Mouse (Mus musculus): Measurements from ENCODE around the gene Zfp185.

Gene Zfp185

DNA sequence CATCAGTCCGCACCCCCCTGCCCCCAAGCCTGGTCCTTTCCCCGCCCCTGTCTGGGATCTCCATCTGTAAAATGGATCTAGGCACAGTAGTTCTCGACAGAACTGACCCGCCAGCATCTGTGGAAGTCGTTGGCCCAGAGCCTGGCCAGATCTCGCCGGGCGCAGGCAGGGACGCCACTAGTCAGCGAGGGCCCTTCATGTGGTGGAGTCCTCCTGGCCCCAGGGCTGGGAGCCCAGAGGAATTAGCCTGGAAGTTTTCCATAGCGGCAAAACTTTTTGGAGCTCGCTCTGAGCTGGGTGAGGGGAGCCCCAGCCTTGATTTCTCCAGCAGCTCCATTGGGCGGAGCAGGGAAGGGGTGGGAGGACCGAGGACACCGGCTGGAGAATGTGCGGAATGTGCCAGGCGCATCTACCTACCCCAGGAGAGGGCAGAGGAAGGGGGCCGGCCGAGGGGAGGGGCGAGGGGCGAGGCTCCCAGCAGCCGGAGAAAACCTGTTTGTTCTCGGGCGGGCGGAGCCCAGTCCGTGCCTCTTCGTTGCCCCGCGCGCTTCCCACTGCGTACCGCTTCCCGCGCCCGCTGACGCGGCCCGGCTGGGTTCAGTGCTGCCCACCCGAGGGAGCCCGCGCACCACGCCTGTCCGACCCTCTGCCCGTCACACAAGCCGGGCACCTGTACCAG is at the start of gene Zfp185:
Gene Zfp185, plus strand, starts transcription at position 499 of the 679 bp plus-strand sequence.
- DNase-seq (ENCODE audit: low spot score in 2 of 2): peak; percentile 26 to 36

DNA sequence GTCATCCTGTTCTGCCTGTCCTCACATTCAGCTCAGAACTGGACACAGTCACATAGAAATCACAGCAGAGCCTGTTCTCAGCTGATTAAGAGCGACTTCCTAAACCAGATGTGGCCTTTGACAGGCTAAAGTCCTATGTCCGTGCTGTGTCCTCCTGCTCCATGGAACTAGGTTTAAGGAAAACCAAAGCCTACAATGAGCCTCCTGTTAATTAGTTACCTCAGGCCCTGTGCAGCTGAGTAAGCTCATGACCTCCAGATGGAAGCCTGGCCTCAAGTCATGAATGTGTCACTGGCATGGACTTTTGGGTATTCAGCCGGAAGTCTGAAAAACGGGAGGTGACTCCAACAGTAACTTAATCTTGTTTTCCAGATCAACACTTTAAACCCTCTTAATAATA is 33.7 kb upstream of the Zfp185 start:
- DNase-seq (ENCODE audit: low spot score in 2 of 2): no peak

DNA sequence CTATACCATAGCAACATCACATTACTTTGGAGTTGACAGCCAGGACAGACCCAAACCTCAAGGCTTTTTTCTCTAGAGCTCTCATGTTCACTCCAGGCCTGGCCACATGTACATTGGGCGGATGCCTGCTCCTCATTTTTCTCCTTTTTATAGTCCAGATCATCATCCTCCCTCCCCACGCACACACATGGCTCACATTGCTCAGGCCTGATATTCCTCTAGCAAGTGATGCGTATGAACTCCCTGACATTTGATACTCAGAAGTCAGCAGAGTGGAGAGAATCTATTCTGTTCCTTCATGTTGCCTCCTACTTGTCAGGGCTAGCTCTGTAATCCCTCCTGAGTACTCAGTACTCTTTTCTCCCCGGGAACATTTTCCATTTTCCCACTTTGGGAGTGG is 30.7 kb upstream of the Zfp185 start:
- no peak for DNase-seq (ENCODE audit: low spot score in 2 of 2)

DNA sequence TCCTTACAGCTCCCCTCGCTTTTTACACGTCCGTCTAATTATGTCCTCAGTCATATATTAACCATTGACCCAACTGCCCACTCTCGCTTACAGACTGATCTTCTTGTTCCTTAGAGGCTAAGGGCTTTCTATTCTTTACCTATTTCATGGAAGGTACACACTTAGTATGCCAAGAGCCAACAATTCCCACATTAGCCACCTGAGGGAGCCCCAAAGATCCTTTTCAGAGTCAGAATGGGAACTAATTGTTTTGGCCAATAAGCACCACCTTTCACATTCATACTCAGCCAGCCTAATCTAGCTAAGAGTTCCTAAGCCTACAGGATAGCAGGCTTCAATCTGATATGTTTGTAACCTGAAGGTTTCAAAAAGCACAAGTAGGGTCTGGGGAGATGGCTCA is 26.7 kb upstream of the Zfp185 start:
- DNase-seq (ENCODE audit: low spot score in 2 of 2): no peak

DNA sequence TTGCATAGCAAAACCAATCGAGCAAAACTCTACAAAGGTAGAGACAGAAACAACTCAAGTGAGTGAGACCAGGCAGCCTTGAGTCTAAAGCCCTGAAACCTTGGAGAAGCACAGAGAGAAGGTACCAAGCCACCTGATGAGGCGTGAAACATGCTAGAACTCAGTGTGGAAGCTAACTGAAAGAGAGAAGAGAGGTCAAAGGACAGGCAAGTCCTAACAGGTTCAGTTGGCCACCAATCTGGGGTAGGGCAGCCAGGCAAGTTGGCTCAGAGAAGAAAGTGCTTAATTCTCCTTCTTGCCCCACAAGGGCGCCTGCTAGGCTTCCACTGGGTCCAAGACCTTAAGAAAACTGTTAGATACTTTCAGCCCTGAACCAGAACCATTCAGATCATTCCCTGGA is 25.6 kb upstream of the Zfp185 start:
- no peak for DNase-seq (ENCODE audit: low spot score in 2 of 2)

DNA sequence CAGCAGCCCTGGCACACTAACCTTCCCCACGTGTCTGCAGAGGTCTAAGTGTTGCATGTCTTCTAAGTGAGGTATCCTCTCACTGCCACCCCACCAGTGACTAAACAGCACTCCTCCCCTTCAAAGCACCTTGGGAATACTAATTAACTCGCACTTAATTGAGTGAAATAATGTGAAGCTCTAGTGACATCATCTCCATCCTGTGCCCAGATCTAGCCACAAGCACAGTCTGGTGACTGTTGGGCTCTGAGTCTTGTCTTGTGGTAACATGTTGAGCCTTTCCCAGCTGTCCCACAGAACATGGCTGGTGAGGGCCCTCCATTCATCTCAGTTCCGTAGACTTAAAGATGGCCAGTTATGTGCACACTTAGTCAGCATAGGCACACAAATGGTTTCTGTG is 24.4 kb upstream of the Zfp185 start:
- no peak for DNase-seq (ENCODE audit: low spot score in 2 of 2)

DNA sequence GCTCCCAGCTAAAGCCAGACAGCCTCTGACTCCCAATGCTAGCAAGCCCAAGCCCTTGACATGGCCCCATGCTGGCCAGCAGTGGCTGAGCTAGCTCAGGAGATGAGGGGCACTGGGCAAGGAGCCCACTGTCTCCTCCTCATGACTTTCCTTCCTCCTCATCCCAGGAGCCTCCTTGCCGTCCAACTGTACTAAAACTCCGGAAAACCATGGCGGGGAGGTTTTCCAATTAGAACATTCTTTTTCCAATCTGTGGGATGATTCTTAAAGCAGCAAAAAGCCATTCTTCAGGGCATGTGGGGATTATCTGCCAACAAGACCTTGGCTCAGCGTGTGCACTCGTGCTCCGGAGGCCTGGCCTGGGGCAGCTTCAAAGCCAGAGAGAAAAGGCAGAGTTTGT is 4.3 kb upstream of the Zfp185 start:
- DNase-seq (ENCODE audit: low spot score in 2 of 2): no peak

DNA sequence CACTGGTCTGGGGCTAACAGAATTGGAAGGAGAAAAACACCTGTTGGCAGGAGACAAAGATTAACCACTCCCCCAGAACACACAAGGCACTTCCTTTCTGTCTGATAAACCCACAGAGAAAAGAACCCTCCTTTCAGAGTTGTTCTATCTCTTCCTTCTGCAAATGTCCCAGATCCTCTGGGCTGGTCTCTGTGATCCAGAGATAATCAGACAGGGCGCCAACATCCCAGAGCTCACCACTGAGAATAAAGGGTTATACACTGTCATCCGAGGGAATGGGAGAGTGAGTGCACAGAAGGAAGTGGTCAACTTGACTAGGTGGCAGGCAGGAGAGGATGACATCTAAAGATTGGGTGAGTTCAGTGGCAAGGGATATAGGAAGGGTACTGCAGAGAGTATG is 1.5 kb upstream of the Zfp185 start:
- no peak for DNase-seq (ENCODE audit: low spot score in 2 of 2)

DNA sequence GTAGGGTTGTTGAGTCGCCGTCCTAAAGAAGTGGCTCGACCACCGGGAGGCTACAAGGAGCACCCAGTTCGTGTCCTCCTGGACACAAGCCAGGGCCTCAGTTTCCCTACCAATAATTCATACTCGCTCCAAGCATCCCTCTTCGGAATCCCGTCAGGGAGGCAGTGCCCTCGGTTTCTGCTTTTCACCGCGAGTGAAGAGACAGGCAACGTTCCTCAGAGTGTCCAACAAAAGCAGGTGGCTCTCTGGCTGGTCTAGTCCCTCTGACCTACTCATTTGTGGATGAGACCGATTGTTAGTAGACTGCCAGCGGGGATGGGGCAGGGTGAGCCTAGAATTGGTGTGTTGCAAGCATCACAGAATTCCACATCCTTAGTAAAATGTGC is 374 bp downstream of the Zfp185 start:
- no peak for DNase-seq (ENCODE audit: low spot score in 2 of 2)

DNA sequence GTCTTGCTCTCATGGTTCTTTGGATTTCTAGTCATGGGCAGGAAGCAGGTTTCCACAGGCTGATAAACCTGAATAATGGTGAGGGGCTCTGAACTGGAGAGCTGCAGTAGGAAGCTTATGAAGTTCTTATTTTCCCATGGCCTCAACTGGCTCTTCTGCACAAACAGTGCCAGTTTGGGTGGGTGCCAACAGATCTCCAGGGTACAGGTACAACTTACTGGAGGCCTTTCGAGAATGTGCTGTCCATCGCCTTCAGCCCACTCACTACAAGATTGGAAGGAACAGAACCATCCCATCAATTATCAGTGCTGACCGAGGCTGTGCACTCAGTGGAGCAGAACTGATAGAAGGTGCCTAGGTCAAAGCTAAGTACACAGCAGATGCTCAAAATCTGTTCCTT is 1.3 kb downstream of the Zfp185 start:
- DNase-seq (ENCODE audit: low spot score in 2 of 2): no peak

DNA sequence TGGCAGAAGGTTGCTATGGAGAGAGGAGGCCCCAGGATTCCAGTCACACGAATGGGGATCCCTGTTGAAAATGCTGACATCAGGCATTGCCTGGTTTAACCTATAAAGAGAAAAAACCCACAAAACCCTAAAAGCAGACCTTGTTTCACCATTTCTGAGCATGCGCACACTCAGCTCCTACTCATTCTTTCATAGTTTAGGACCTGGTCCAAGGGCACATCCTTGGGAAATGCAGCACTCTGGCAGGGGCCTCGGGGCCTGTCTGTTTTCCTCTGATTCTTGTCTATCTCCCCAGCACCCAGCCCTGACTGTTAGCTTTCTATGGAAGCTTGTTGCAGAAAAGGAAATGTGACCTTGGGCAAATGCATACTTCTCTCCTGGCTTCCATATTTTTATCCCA is 3.4 kb downstream of the Zfp185 start:
- DNase-seq (ENCODE audit: low spot score in 2 of 2): no peak

DNA sequence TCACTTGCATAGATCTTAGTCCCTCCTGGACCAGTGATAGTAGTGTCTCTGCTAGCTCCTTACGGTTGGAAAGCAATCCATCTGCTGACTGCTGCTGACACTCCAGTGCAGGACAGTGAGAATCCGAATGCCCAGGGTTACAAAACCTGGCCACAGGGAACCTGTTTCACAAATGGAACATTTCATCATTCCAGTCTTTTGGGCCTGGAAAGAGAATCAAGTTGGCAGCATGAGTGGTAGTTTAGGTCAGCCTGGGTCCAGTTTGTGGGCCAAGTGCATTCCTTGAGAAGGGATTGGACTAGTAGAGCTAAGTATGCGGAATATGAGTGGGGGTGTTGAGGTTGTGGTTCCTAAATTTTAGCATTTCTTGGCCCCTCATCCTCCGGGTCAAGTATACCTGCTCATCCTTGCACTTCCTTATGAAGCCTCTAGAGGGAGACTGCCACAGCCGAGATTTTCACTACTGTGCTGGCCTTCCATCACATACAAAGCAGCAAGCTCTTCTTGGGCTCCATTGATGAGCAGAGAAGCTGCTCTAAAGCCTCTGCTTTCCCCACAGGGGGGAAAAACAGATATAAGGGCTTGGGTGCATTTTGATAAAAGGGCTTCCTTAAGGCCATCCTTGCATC is 5.3 kb downstream of the Zfp185 start:
- DNase-seq (ENCODE audit: low spot score in 2 of 2): peak in 1 of 2 experiments; percentile 3

DNA sequence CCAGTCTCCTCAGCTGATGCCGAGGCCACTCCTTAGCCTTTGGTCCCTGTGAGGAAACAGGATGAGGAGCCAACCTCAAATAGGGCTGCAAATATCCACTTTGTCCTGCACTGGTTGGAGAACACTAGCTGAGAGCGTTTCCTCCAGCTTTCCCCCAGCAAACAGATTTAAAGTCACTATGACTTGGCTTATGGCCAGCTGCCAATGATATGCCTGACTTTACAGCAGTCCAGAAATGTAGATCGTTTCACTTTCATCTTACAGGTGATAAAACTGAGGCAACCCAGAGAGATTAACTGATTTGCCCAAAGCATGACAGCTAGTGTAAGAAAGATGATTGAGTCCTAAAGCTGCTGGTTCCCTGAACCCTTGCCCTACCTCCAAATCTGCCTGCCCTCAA is 8.4 kb downstream of the Zfp185 start:
- DNase-seq (ENCODE audit: low spot score in 2 of 2): no peak

DNA sequence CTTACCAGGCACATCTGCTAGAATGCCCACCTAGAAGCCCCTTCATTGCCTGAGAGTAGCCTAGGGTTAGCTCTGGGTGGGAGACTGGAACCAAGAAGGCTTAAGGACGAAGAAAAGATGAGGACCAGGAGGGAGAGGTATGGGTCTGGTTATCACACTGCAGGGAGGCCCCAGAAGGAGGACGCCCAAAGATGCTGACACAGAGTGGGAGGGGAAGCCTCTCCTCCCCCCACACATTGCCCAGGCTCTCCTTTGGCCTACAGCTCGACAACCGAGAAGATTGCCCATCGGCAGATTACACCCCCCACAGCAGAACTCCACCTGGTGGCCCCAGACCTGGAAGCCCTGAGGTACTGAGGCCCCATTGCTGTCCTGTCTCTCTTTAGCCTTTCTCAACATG is 16.0 kb downstream of the Zfp185 start:
- DNase-seq (ENCODE audit: low spot score in 2 of 2): no peak

DNA sequence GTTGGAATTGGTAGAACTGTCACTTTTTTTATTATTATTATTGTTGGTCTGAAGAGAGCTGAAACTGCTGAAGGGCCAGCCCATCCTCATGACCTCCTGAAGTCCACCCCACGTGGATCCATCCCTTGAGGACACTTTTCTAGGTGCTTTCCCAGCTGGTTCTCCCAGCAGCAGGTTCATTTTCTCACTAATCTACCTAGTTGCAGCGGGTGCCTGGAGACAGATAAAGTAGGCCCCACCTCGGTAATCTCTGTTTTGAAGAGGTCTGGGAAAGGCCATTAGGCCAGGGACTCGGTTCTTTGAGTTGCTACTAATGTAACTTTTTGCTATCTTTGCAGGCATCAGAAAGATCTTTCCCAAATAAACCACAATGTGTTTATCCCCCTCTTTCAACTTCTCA is 18.5 kb downstream of the Zfp185 start:
- DNase-seq (ENCODE audit: low spot score in 2 of 2): no peak

DNA sequence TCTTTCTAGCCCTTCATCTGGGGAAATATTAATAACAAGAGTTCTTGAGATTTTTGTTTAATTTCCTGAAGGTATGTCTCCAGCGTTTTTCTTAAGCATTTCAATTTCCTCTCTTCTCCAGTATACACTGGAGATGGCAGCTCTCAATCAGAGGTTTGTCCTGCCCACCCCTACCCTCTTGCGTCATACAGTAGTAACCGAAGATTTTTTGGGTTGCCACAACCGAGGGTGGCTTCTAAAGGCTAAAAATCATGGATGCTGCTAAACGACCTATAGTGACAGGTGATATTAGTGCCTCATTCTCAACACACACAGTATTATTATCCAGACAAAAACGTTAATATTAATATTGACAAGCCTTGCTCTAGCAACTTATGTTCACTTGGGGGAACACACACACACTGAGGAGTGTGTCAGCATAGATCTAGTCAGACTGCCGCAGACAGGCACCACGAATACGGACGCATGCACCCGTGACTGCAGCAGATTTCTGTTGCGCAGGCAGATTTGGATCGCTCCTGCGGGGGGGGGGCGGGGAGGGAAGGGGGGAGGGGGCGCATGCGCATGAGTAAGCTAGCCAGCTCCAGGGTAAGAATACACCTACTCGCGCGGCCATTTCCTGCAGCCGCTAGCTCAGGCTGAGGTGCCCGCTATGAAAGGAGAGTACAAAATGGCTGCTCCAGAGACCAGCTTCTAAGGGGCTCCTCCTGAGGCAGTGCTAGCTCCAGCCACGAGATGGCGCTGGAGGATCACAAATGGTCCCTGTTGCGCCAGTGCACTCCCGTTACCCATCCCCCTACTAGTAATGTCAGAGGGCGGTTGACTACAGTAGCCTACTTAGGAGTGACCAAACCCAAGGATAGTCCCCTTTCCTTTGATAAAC is 20.7 kb downstream of the Zfp185 start:
- DNase-seq (ENCODE audit: low spot score in 2 of 2): peak; percentile 86 to 88

DNA sequence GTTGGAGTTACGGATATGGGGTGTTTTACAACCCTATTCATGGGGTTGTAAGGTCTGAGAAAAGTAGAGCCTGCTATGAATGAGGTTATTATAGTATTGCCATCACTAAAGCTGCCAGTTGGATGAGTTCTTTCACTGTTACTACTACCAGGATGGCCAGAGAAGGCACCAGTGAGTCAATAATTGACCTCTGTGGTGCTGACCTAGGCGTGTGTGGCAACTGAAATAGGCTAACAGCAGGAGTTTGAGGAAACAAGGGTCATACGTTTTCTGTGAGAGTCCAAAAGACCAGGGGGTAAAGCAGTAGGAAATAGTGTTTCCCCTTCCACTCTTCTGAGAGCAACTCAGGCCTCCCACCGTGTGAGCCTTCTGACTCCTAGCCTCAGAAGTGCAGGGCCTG is 25.7 kb downstream of the Zfp185 start:
- DNase-seq (ENCODE audit: low spot score in 2 of 2): no peak

DNA sequence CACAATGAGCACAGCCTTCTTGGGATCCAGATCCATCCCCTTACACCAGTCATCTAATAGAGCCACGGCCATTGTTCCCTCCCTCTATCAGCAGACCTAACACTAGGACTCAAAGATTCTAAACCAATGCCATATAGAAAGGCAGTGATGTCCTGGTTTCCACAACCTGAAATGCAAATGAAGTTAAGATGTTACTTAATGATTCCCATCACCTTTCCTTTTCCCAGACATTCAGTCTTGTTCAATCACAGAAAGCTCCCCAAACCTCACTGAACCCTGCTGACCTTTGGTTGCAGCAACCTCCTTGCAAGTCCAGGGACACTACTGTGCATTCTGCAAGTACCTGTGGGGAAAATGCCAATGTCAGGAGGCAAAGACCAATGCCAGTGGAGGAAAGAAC is 49.9 kb downstream of the Zfp185 start, which contains the start of gene Pnma5:
Gene Pnma5, minus strand, starts transcription at position 101 of the 400 bp plus-strand sequence.
- no peak for DNase-seq (ENCODE audit: low spot score in 2 of 2)

DNA sequence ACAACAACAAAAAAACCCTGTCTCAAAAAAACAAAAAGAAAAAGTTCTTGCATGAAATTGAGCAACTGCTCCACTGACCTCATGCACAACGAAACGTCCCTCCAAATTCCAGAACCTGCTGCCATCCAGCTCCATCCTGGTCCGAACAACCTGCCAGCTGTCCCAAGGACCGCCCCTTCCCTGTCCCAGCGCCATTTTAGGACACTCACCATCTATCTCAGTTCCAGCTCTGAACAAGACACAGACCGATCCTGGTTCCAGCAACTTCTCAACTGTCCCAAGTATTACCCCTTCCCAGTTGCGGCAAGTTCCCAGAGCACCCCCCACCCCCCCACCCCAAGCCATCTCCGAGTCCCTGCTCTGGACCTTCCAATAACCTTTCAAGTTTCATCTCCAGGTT is 51.7 kb downstream of the Zfp185 start:
- DNase-seq (ENCODE audit: low spot score in 2 of 2): no peak

DNA sequence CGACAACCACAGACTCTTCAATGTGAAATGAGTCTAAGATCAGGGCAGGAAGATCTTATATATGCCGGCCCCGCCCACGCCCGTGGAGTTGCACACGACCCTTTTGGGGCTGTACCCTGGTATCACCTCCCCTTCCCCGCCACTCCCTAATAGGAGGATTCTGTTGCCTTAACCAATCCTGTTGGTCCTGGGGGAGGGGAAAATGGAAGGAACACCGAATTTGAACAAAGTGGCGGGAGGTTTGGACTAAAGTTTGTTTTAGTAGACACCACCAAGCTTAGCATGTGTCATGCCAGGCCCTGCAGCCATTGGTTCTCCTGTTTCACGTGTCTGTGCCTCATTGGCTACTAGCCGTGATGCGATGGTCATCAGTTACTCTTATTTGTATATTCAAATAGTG is 52.5 kb downstream of the Zfp185 start:
- DNase-seq (ENCODE audit: low spot score in 2 of 2): no peak

DNA sequence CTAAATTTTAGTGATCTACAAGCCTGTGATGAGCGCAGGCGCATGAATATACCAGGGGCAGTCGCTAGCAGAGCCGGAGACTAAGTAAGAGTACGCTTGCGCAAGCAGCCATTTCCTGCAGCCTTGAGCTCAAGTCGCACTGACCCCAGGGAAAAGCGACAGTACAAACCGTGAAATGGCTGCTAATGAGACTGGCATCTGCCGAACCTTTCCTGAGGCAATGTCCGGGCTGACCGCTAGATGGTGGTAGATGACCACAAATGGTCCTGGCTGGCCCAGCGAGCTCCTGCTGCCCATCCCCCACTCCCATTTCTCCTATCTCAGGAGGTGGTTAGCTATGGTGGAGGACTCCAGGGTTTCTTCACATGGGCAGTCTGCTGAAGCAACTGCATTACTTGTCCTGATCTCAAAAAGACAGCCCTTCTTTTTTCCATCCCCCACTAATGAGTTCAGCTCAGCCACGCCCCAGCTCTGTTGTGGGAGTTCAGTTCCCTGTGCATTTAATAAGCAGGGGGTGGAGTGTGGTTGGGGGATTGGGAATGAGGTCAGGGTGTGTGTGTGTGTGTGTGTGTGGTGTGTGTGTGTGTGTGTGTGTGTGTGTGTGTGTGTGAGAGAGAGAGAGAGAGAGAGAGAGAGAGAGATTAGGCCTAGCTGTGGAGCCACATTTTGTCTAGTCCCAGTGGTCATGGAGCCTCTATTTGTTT is 66.9 kb downstream of the Zfp185 start:
- DNase-seq (ENCODE audit: low spot score in 2 of 2): peak; percentile 78 to 86

DNA sequence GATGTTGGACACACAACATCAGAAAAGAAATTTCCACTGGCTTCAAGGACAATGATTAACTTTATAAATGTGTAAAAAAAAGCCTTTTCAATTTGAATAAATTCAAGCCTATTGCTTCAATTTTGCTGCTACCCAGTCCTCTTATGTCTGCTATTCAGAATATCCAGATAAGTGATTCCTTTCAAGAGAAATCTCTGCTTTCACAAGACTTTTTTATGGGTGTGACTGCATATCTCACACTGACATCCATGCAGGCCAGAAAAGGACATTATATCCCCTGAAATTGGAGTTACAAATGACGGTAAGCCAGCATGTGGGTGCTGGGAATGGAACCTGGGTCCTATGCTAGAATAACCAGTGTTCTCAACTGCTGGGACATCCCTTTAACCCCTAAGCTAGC is 74.4 kb downstream of the Zfp185 start:
- DNase-seq (ENCODE audit: low spot score in 2 of 2): no peak

All from thymus, postnatal 10 days (tissue).